Mouse (Mus musculus) C2C12 (cell line): ENCODE data around the gene Phactr1. TPM values are rescaled to one million over a fixed set of nuclear protein-coding genes. Genes with fewer than 3 reads are reported as not detected.

Experiments used
- H3K27me3 ChIP-seq: one replicate; pipeline ENCODE4 v1.6.1; 2011; ENCODE audit not compliant: control insufficient read depth, insufficient read depth, insufficient read length
- H3K36me3 ChIP-seq: one replicate; pipeline ENCODE4 v1.6.1; 2011; ENCODE audit not compliant: control insufficient read depth, insufficient read depth
- H3K4me3 ChIP-seq: one replicate; pipeline ENCODE4 v1.5.1; 2011; ENCODE audit warnings: mild to moderate bottlenecking, control low read depth; ENCODE audit not compliant: poor library complexity, insufficient read depth, severe bottlenecking
- H3K79me2 ChIP-seq: one replicate; pipeline ENCODE4 v1.6.1; 2011; ENCODE audit not compliant: control insufficient read depth, insufficient read depth
- H3K79me3 ChIP-seq: one replicate; pipeline ENCODE4 v1.6.1; 2011; ENCODE audit warnings: low read depth, control low read depth
- H3ac ChIP-seq: one replicate; pipeline ENCODE3; 2011; ENCODE audit warnings: low read depth; ENCODE audit not compliant: control insufficient read depth, insufficient read length
- CEBPB ChIP-seq: IDR thresholded peaks from one replicate; pipeline ENCODE4 v1.6.1; 2011; ENCODE audit warnings: low read depth, mild to moderate bottlenecking, control low read depth, moderate library complexity
- CTCF ChIP-seq: IDR thresholded peaks from one replicate; pipeline ENCODE4 v1.5.1; 2011; ENCODE audit not compliant: control insufficient read depth, insufficient read depth, insufficient read length
- FOSL1 ChIP-seq: IDR thresholded peaks from one replicate; pipeline ENCODE4 v1.8.0; 2011; ENCODE audit warnings: mild to moderate bottlenecking, low read length; ENCODE audit not compliant: poor library complexity, insufficient read depth, severe bottlenecking
- MAX ChIP-seq: IDR thresholded peaks from one replicate; pipeline ENCODE4 v1.6.1; 2011; ENCODE audit warnings: mild to moderate bottlenecking, control low read depth
- MYOD1 ChIP-seq: IDR thresholded peaks from one replicate; pipeline ENCODE4 v1.6.1; 2011; ENCODE audit warnings: low read depth; ENCODE audit not compliant: control insufficient read depth, insufficient read length
- MYOG ChIP-seq: IDR thresholded peaks from one replicate; pipeline ENCODE4 v1.6.1; 2011; ENCODE audit not compliant: control insufficient read depth, insufficient read length; ENCODE audit errors: extremely low read depth
- USF1 ChIP-seq: IDR thresholded peaks from one replicate; pipeline ENCODE4 v1.6.1; 2011; ENCODE audit warnings: low read depth, mild to moderate bottlenecking, control low read depth, moderate library complexity
- polyA plus RNA-seq: library from polyadenylated mRNA; unstranded; fragments of >200 nt; fragmentation: generic; extraction: Trizol; gene quantifications from one replicate; pipeline ENCODE4 v1.2.1, GENCODE M21; 2012; ENCODE audit warnings: missing spikeins

Phactr1 gene
- polyA plus RNA-seq, 1 experiment: 0.05 TPM

DNA sequence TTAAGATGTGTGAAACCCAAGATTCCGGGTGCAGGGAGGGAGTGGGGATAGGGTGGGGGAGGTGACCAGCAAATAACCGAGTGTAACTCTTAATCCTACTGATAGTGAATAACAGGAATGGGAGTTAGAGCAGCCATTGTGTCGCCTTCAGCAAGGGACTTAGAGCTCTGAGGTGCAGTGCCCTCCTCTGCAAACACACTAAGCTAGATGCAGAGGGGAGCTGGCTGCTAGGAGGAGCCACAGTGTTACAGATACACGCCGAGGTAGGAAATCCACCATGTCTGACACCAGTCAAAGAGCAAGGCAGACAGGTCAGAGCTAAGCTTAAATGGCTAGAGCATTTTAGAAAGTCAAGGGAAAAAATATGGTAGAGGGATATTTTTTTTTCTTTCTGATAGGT is 476.9 kb downstream of the Phactr1 start:
- Histone ChIP-seq H3K79me2 (no peaks in the 10 kb centered on the region), H3K27me3 (no peaks in the 10 kb centered on the region), H3ac (no peak overlapping the region), H3K79me3 (no peaks in the 10 kb centered on the region), H3K4me3 (no peak overlapping the region), H3K36me3 (peaks cover 4% of the 10 kb centered on the region)
- TF ChIP-seq MAX (no peak), CEBPB (no peak), USF1 (no peak), FOSL1 (no peak), CTCF (no peak), MYOG (no peak), MYOD1 (no peak)

DNA sequence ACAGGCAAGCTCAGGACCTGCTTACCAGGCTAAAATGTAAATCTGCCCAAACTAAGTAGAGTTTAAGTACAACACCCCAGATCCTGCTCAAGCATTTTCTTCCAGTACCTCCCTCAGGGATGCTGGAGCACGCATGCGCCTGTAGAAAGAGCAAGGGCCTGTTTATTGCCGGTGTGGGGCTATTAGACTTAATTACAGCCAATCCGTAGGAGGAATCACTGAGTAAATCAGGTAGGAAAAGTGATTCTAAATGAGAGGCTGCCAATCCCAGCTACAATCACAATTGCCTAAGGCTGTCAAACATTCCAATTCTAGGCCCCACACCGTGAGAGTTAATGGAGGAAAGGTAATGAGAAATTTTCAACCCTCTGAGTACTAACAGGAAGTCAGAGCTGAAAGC is 477.9 kb downstream of the Phactr1 start:
- Histone ChIP-seq H3K79me2 (no peaks in the 10 kb centered on the region), H3K79me3 (no peaks in the 10 kb centered on the region), H3K27me3 (no peaks in the 10 kb centered on the region), H3K4me3 (no peak overlapping the region), H3K36me3 (peaks cover 4% of the 10 kb centered on the region), H3ac (no peak overlapping the region)
- TF ChIP-seq MYOG (no peak), MYOD1 (no peak), MAX (no peak), USF1 (no peak)

DNA sequence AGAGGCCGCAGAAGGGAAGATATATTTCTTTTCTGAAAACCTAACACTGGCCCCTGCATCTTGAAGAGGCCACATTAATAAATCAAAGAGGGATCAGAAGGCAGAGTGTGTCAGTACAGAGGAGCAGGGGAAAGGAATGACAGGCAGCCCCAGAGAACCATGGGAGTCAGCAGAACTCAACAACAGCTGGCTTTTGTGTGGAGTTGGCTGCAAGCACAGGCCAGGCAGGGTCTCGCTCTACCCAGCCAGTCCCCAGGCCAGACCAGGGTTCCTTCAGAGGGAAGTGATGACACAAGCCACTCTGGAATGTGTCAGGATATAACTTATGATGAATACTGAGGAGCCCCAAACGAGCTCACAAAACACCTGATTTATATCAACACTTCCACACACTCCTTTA is 479.0 kb downstream of the Phactr1 start:
- Histone ChIP-seq H3K79me2 (no peaks in the 10 kb centered on the region), H3K27me3 (no peaks in the 10 kb centered on the region), H3K4me3 (no peak overlapping the region), H3ac (no peak overlapping the region), H3K79me3 (no peaks in the 10 kb centered on the region), H3K36me3 (peaks cover 4% of the 10 kb centered on the region)
- TF ChIP-seq MYOG (no peak), CTCF (no peak), MYOD1 (no peak)

- Histone ChIP-seq H3K27me3 (no peaks in the 10 kb centered on the region), H3K79me2 (no peaks in the 10 kb centered on the region), H3K36me3 (no peaks in the 10 kb centered on the region), H3K4me3 (no peak overlapping the region), H3K79me3 (no peaks in the 10 kb centered on the region), H3ac (no peak overlapping the region)
- no peak for TF ChIP-seq MAX
- TF ChIP-seq MYOD1: no peak
- no peak for TF ChIP-seq USF1
- TF ChIP-seq FOSL1: no peak
- TF ChIP-seq MYOG: no peak
- TF ChIP-seq CEBPB: no peak
- TF ChIP-seq CTCF: no peak
Measured at GRCm38 (mm10) chr13:43167721-43168120, 487.3 kb downstream of the Phactr1 start.

DNA sequence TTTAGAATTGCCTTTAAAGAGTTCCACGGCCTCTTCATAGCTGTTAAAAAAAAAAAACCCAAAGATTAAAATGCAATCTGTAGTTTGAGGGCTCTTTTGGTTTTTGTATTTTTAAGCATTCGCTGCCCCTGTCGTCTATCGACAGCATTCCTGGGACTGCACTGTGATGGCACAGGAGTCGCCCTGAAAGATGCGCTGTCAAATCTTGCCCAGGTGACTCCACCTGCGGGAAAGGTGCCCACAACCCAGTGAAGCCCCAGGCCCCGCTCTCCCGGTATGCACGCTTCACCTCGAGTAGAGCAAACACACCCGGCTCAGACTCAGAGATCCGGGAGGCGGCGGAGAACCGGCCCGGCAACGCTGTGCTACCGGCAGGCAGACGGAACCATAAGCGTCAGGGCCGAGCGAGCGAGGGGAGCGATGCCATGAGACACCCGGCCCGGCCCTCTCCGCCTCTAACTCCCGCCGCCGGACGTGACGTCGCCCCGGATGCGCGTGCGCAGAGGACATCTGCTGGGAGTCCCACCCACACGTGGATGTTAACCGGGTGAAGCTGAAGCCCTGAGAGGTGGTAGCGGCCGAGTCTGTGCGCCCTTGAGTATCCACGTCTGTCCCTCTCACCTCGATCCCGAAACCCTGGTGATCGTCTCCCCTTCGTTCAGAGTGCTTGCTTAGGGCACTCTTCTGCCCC is 490.7 kb downstream of the Phactr1 start, which contains the start of gene Tbc1d7:
Gene Tbc1d7 (minus strand): TSS at position 482 of the 691 bp plus-strand sequence.
- Histone ChIP-seq H3K36me3 (no peaks in the 10 kb centered on the region), H3ac (peak within 1 kb of the TSS; percentile 82), H3K79me3 (no peaks in the 10 kb centered on the region), H3K4me3 (peak within 1 kb of the TSS; percentile 50), H3K79me2 (no peaks in the 10 kb centered on the region), H3K27me3 (no peaks in the 10 kb centered on the region)
- peak; percentile 94 for TF ChIP-seq MAX
- TF ChIP-seq MYOD1: no peak

GRCm38 (mm10) chr13:43172036-43172713 is 491.8 kb downstream of the Phactr1 start:
- no peak overlapping the region for H3ac ChIP-seq
- no peaks in the 10 kb centered on the region for H3K79me3 ChIP-seq
- no peaks in the 10 kb centered on the region for H3K36me3 ChIP-seq
- peak; percentile 14 for TF ChIP-seq CTCF
- no peak for TF ChIP-seq CEBPB
- no peaks in the 10 kb centered on the region for H3K79me2 ChIP-seq
- no peaks in the 10 kb centered on the region for H3K27me3 ChIP-seq
- peak overlapping the region; percentile 50 for H3K4me3 ChIP-seq
